Mouse (Mus musculus): ENCODE data around the gene Kcnk13.

Gene Kcnk13

GRCm38 (mm10) chr12:100099971-100100706, 135.8 kb downstream of the Kcnk13 start:
- no peak for DNase-seq

- DNase-seq: no peak
Observed at GRCm38 (mm10) chr12:100100707-100101030, 136.4 kb downstream of the Kcnk13 start.

- DNase-seq: no peak
Observed at GRCm38 (mm10) chr12:100101651-100102050, 137.4 kb downstream of the Kcnk13 start.

- DNase-seq: no peak
Observed at GRCm38 (mm10) chr12:100104530-100104929, 140.2 kb downstream of the Kcnk13 start.

DNA sequence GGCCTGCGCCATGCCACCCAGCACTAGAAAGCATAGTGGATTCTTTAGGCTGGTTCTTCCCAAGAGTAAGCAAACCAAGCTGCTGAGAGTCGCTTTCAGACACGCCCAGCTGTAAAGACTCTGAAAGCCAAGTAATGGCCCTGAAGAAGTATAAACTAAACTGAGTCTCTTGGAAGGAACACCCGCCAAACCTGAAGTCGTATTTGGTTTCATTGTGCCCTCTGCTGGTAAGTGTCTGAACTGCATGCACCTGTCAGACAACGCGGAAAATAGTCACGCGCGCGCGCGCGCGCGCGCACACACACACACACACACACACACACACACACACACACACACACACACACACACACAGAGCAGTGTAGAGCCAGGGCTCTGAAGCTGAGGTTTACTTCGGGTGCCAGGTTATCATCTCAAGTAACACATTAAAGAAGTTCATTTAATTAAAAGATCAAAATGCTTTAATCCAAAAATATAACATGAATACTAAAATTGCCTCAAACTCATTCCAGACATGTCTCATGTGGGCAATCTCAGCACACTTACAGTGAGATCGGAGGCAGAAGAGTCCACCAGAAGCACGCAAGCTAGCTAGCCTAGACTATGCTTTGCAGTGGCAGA, 142.1 kb downstream of the Kcnk13 start:
- peak; percentile 78 for DNase-seq

- DNase-seq: no peak
Observed at GRCm38 (mm10) chr12:100107436-100107835, 143.1 kb downstream of the Kcnk13 start.

GRCm38 (mm10) chr12:100109986-100110696, 145.8 kb downstream of the Kcnk13 start, which contains the start of gene Psmc1:
TSS of gene Psmc1 (plus strand) at chr12:100110154.
- DNase-seq: peak; percentile 88

Data from liver (tissue).